Mouse (Mus musculus) MEL (cell line): ENCODE data around the gene Olfr175-ps1. TPM values are rescaled to one million over a fixed set of nuclear protein-coding genes. Genes with fewer than 3 reads are reported as not detected.

Experiments used
- DNase-seq: peaks from one replicate; pipeline ENCODE4 v3.0.0; 2011; ENCODE audit warnings: low read depth, low spot score
- H3K27ac ChIP-seq: 2 replicates; pipeline ENCODE4 v1.5.1; 2012; ENCODE audit warnings: low read depth, mild to moderate bottlenecking, control low read depth, low read length, moderate library complexity; ENCODE audit not compliant: control insufficient read depth
- H3K27me3 ChIP-seq, 2 experiments: fragments of 150-350 bp in 1 of 2; sonication (generic) in 1 of 2; 2 replicates each; pipeline ENCODE4 v1.6.1; 2012; ENCODE audit warnings: low read length in 2 of 2, mild to moderate bottlenecking in 2 of 2, improper control_type of control experiment in 1 of 2, moderate library complexity in 1 of 2; ENCODE audit not compliant: insufficient read depth in 2 of 2, control insufficient read depth in 1 of 2
- H3K36me3 ChIP-seq, 2 experiments: 2 replicates each; pipeline ENCODE4 v1.6.1; 2012 to 2014; ENCODE audit warnings: low read length in 2 of 2, improper control_type of control experiment in 1 of 2, inconsistent platforms in 1 of 2, mild to moderate bottlenecking in 1 of 2; ENCODE audit not compliant: insufficient read depth in 2 of 2, control insufficient read depth in 1 of 2
- H3K4me1 ChIP-seq, 2 experiments: fragments of 150-350 bp in 1 of 2; sonication (generic) in 1 of 2; 2 replicates each; pipeline ENCODE4 v1.6.1; 2012; ENCODE audit warnings: low read length in 2 of 2, improper control_type of control experiment in 1 of 2, mild to moderate bottlenecking in 1 of 2; ENCODE audit not compliant: insufficient read depth in 2 of 2, control insufficient read depth in 1 of 2
- H3K4me3 ChIP-seq, 2 experiments: fragments of 150-350 bp in 1 of 2; sonication (generic) in 1 of 2; 2 replicates each; pipeline ENCODE4 v1.5.1; 2012; ENCODE audit warnings: low read depth in 2 of 2, low read length in 2 of 2, mild to moderate bottlenecking in 2 of 2, moderate library complexity in 2 of 2, control low read depth in 1 of 2, improper control_type of control experiment in 1 of 2; ENCODE audit not compliant: control insufficient read depth in 1 of 2, insufficient read depth in 1 of 2
- H3K79me2 ChIP-seq: 2 replicates; pipeline ENCODE4 v1.6.1; 2012; ENCODE audit warnings: mild to moderate bottlenecking, low read length, moderate library complexity; ENCODE audit not compliant: control insufficient read depth, poor library complexity, insufficient read depth
- H3K9ac ChIP-seq: 2 replicates; pipeline ENCODE4 v1.6.1; 2012; ENCODE audit warnings: low read depth, mild to moderate bottlenecking, control low read depth, low read length, moderate library complexity; ENCODE audit not compliant: control insufficient read depth, poor library complexity, severe bottlenecking
- H3K9me3 ChIP-seq: fragments of 150-350 bp; sonication (generic); replicated peaks from 2 replicates; pipeline ENCODE4 v1.6.1; 2012; ENCODE audit warnings: mild to moderate bottlenecking, low read length, improper control_type of control experiment, moderate library complexity; ENCODE audit not compliant: insufficient read depth
- E2F4 ChIP-seq: IDR thresholded peaks from 2 replicates; pipeline ENCODE4 v1.6.1; 2011; ENCODE audit warnings: low read depth, low read length, improper control_type of control experiment, borderline replicate concordance
- EP300 ChIP-seq, 2 experiments: IDR thresholded peaks; 2 replicates each; pipeline ENCODE4 v1.6.1; 2011; ENCODE audit warnings: improper control_type of control experiment in 2 of 2, low read length in 2 of 2, low read depth in 1 of 2, mild to moderate bottlenecking in 1 of 2
- ETS1 ChIP-seq: IDR thresholded peaks from 2 replicates; pipeline ENCODE4 v1.6.1; 2012; ENCODE audit warnings: low read depth, mild to moderate bottlenecking, inconsistent platforms, low read length, improper control_type of control experiment, moderate library complexity
- GATA1 ChIP-seq: IDR thresholded peaks from 2 replicates; pipeline ENCODE4 v1.6.1; 2011; ENCODE audit warnings: low read depth, low read length, improper control_type of control experiment
- HCFC1 ChIP-seq: IDR thresholded peaks from 2 replicates; pipeline ENCODE4 v1.6.1; 2012; ENCODE audit warnings: low read depth, mild to moderate bottlenecking, inconsistent platforms, low read length, improper control_type of control experiment, moderate library complexity
- MAFK ChIP-seq: IDR thresholded peaks from 2 replicates; pipeline ENCODE4 v1.6.1; 2011; ENCODE audit warnings: low read depth, mild to moderate bottlenecking, low read length, improper control_type of control experiment, borderline replicate concordance
- MAX ChIP-seq: IDR thresholded peaks from 2 replicates; pipeline ENCODE4 v1.6.1; 2011; ENCODE audit warnings: low read length, improper control_type of control experiment
- MEF2A ChIP-seq: IDR thresholded peaks from 2 replicates; pipeline ENCODE4 v1.6.1; 2014; ENCODE audit warnings: low read depth, mild to moderate bottlenecking, inconsistent platforms, low read length, improper control_type of control experiment; ENCODE audit not compliant: poor library complexity, insufficient replicate concordance, severe bottlenecking; ENCODE audit errors: extremely low read depth
- MXI1 ChIP-seq: IDR thresholded peaks from 2 replicates; pipeline ENCODE4 v1.6.1; 2011; ENCODE audit warnings: mild to moderate bottlenecking, low read depth, low read length, improper control_type of control experiment
- NELFE ChIP-seq: IDR thresholded peaks from 2 replicates; pipeline ENCODE4 v1.6.1; 2011; ENCODE audit warnings: low read depth, low read length, improper control_type of control experiment
- NRF1 ChIP-seq: IDR thresholded peaks from 2 replicates; pipeline ENCODE4 v1.6.1; 2014; ENCODE audit warnings: low read depth, mild to moderate bottlenecking, inconsistent platforms, low read length, improper control_type of control experiment, moderate library complexity; ENCODE audit not compliant: poor library complexity, insufficient read depth, severe bottlenecking
- POLR2A ChIP-seq, 2 experiments: IDR thresholded peaks; 2 replicates each; pipeline ENCODE4 v1.6.1; 2011 to 2012; ENCODE audit warnings: low read length in 2 of 2, mild to moderate bottlenecking in 2 of 2, control low read depth in 1 of 2, improper control_type of control experiment in 1 of 2, low read depth in 1 of 2, moderate library complexity in 1 of 2; ENCODE audit not compliant: control insufficient read depth in 1 of 2, insufficient read depth in 1 of 2, poor library complexity in 1 of 2
- POLR2AphosphoS2 ChIP-seq: IDR thresholded peaks from 2 replicates; pipeline ENCODE4 v1.6.1; 2011; ENCODE audit warnings: low read length, improper control_type of control experiment
- RAD21 ChIP-seq: IDR thresholded peaks from 2 replicates; pipeline ENCODE4 v1.6.1; 2011; ENCODE audit warnings: mild to moderate bottlenecking, low read depth, low read length, improper control_type of control experiment
- SIN3A ChIP-seq: IDR thresholded peaks from 2 replicates; pipeline ENCODE4 v1.6.1; 2012; ENCODE audit warnings: low read length, improper control_type of control experiment, inconsistent platforms
- SMC3 ChIP-seq: IDR thresholded peaks from 2 replicates; pipeline ENCODE4 v1.6.1; 2011; ENCODE audit warnings: low read depth, low read length, improper control_type of control experiment
- TAL1 ChIP-seq: IDR thresholded peaks from 2 replicates; pipeline ENCODE4 v1.6.1; 2012; ENCODE audit warnings: mild to moderate bottlenecking, inconsistent platforms, low read length, moderate library complexity, mixed read lengths
- TBP ChIP-seq: IDR thresholded peaks from 2 replicates; pipeline ENCODE4 v1.8.0; 2011; ENCODE audit warnings: low read depth, low read length, improper control_type of control experiment
- TCF12 ChIP-seq: IDR thresholded peaks from 2 replicates; pipeline ENCODE4 v1.6.1; 2014; ENCODE audit warnings: low read depth, mild to moderate bottlenecking, inconsistent platforms, low read length, improper control_type of control experiment, moderate library complexity
- UBTF ChIP-seq: IDR thresholded peaks from 2 replicates; pipeline ENCODE4 v1.6.1; 2012; ENCODE audit warnings: low read depth, mild to moderate bottlenecking, inconsistent platforms, low read length, improper control_type of control experiment, moderate library complexity, borderline replicate concordance; ENCODE audit not compliant: insufficient read depth
- ZC3H11A ChIP-seq: IDR thresholded peaks from 2 replicates; pipeline ENCODE4 v1.6.1; 2012; ENCODE audit warnings: low read depth, mild to moderate bottlenecking, inconsistent platforms, low read length, improper control_type of control experiment
- ZMIZ1 ChIP-seq: IDR thresholded peaks from 2 replicates; pipeline ENCODE4 v1.6.1; 2012; ENCODE audit warnings: low read depth, mild to moderate bottlenecking, inconsistent platforms, low read length, improper control_type of control experiment, moderate library complexity
- ZNF384 ChIP-seq: IDR thresholded peaks from 2 replicates; pipeline ENCODE4 v1.6.1; 2012; ENCODE audit warnings: low read depth, mild to moderate bottlenecking, inconsistent platforms, low read length, improper control_type of control experiment
- polyA plus RNA-seq, 2 experiments: library from polyadenylated mRNA; stranded (reverse) in 1 of 2; unstranded in 1 of 2; fragments of >175 nt in 1 of 2; fragments of >200 nt in 1 of 2; gene quantifications; 2 replicates each; pipeline versions ENCODE4 v1.2.1 to v1.2.4; 2012; ENCODE audit warnings: low replicate concordance in 2 of 2, low read depth in 1 of 2; ENCODE audit not compliant: insufficient read length in 2 of 2, insufficient read depth in 1 of 2, missing spikeins in 1 of 2
- total RNA-seq: library from RNA; depleted of rRNA; stranded (reverse); fragments of 300-350 nt; gene quantifications from 2 replicates; pipeline ENCODE4 v1.2.3, GENCODE M21; 2012

Gene Olfr175-ps1
- total and polyA plus RNA-seq, 3 experiments: not detected

DNA sequence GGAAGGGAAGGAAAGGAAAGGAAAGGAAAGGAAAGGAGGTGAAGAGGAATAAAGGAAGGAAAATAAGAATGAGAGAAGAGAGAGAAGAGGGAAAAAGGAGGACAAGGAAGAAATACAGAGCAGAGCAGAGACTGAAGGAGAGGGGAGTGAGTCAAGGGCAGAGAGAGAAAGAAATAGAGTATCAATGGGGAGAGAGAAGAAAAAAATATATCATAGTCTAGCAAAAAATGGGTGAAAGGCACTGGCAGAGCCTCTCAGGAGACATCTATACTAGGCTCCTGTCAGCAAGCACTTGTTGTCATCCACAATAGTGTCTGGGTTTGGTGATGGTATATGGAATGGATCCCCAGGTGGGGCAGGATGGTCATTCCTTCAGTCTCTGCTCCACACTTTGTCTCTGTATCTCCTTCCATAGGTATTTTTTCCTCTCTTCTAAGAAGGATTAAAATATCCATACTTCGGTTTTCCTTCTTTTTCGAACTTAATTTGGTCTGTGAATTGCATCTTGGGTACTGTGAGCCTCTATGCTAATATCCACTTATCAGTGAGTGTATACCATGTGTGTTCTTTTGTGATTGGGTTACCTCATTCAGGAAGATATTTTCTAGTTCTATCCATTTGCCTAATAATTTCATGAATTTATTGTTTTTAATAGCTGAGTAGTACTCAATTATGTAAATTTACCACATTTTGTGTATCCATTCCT, 33.6 kb upstream of the Olfr175-ps1 start:
- DNase-seq: peak; percentile 61
- peak overlapping the region; percentile 44 to 62 for H3K4me3 ChIP-seq
- H3K27ac ChIP-seq: peak overlapping the region; percentile 83
- TF ChIP-seq EP300 (IDR thresholded peaks at IDR 0.05; ENCODE audit: low read depth in 1 of 2, low read length in 2 of 2): 0 out of 4 replicates have a peak, but pooled peaks of 1 of the 2 experiments have one; percentile 20
- peak; percentile 91; the same call in 1 of the 2 replicates for TF ChIP-seq ZMIZ1
- peak in 1 of 2 experiments; percentile 57; a peak in 2 of 4 replicates for TF ChIP-seq POLR2A (IDR thresholded peaks at IDR 0.05; ENCODE audit: control insufficient read depth in 1 of 2, insufficient read depth in 1 of 2, low read depth in 1 of 2, low read length in 2 of 2, poor library complexity in 1 of 2)
- peak; percentile 26; the same call in 1 of the 2 replicates for TF ChIP-seq TCF12
- TF ChIP-seq POLR2AphosphoS2: peak; percentile 58; the same call in 1 of the 2 replicates
- peak; percentile 63 for TF ChIP-seq GATA1
- no peak for TF ChIP-seq ZC3H11A
- TF ChIP-seq NELFE: peak; percentile 57
- TF ChIP-seq TBP: peak; percentile 95
- TF ChIP-seq MAFK: no peak
- TF ChIP-seq ETS1: peak; percentile 25; the same call in 1 of the 2 replicates
- TF ChIP-seq TAL1: no peak
- peaks cover 0 to 14% of the 10 kb centered on the region in 2 experiments; a peak in 2 of 4 replicates for H3K36me3 ChIP-seq
- H3K27me3 ChIP-seq: no peaks in the 10 kb centered on the region
- no peaks in the 10 kb centered on the region for H3K9me3 ChIP-seq
- H3K9ac ChIP-seq: peak overlapping the region; percentile 62
- peaks cover 0 to 11% of the 10 kb centered on the region in 2 experiments for H3K4me1 ChIP-seq
- H3K79me2 ChIP-seq: peaks cover 2% of the 10 kb centered on the region; the same call in 1 of the 2 replicates

- no peak within 1 kb of the TSS for H3K4me3 ChIP-seq
- H3K36me3 ChIP-seq: no peaks in the 10 kb centered on the region
- H3K9ac ChIP-seq: no peak within 1 kb of the TSS
- DNase-seq: no peak
- H3K9me3 ChIP-seq: no peaks in the 10 kb centered on the region
- no peak within 1 kb of the TSS for H3K27ac ChIP-seq
- no peak for TF ChIP-seq MXI1
- no peak for TF ChIP-seq SIN3A
- TF ChIP-seq NRF1: no peak
- TF ChIP-seq UBTF: no peak
- no peak for TF ChIP-seq MAFK
- no peak for TF ChIP-seq TAL1
- no peak for TF ChIP-seq SMC3
- no peak for TF ChIP-seq HCFC1
- TF ChIP-seq TCF12: no peak
- TF ChIP-seq POLR2AphosphoS2: no peak
- TF ChIP-seq MEF2A: no peak
- TF ChIP-seq ZNF384: no peak
- TF ChIP-seq MAX: no peak
- no peak for TF ChIP-seq POLR2A (IDR thresholded peaks at IDR 0.05; ENCODE audit: control insufficient read depth in 1 of 2, insufficient read depth in 1 of 2, low read depth in 1 of 2, low read length in 2 of 2, poor library complexity in 1 of 2)
- TF ChIP-seq E2F4: no peak
- TF ChIP-seq RAD21: no peak
- no peaks in the 10 kb centered on the region for H3K27me3 ChIP-seq
- H3K79me2 ChIP-seq: no peaks in the 10 kb centered on the region
- no peaks in the 10 kb centered on the region for H3K4me1 ChIP-seq
These were observed 26.4 kb downstream of the Olfr175-ps1 start, which contains the start of gene Olfr173 for GRCm38 (mm10) chr16:58800168-58800567. Gene Olfr173, minus strand, starts transcription at chr16:58800268.
